ENCODE assay signal across 7 mouse cellular contexts in genomic region chr7:17024814-17025504, GRCm38 (mm10). TPM values are rescaled to one million over a fixed set of nuclear protein-coding genes. Genes with fewer than 3 reads are reported as not detected.
DNase-seq lines count a peak whose midpoint lies in the region.

No protein-coding gene starts in this region.

- H3K36me3 ChIP-seq in megakaryocyte, embryonic 14.5 days (replicated peaks; ENCODE audit: low read length) = peaks cover 52% of the 10 kb centered on the region

- peak; percentile 41 for DNase-seq in 3134 (ENCODE audit: extremely low read depth, insufficient read length, low spot score)
- DNase-seq in A20 (ENCODE audit: low read depth, low spot score) = peak; percentile 87
- peak; percentile 32 for DNase-seq in forelimb bud, embryonic 11.5 days (ENCODE audit: low read depth, low spot score)
- DNase-seq in kidney, postnatal 10 days = peak; percentile 72
- no peak for DNase-seq in embryo, embryonic 10.5 days (ENCODE audit: low spot score)
- no peak for DNase-seq in gastrocnemius, postnatal 25 days

- no peaks in the 10 kb centered on the region for H3K27me3 ChIP-seq in megakaryocyte, embryonic 14.5 days (replicated peaks)

- peaks cover 80% of the 10 kb centered on the region for H3K4me1 ChIP-seq in megakaryocyte, embryonic 14.5 days

- H3K9me3 ChIP-seq in megakaryocyte, embryonic 14.5 days = no peaks in the 10 kb centered on the region

- peak overlapping the region; percentile 98 for H3K4me3 ChIP-seq in megakaryocyte, embryonic 14.5 days (replicated peaks)

RNA-seq across cellular contexts. Expression of gene Ppp5c, which starts 2.8 kb away (rescaled TPM):
- polyA plus RNA-seq in megakaryocyte, embryonic 14.5 days (2012; ENCODE audit: insufficient read depth, low replicate concordance) = 55.6 and 70.0 TPM in 2 replicates
- total RNA-seq in gastrocnemius, postnatal 25 days (2021) = 10 to 100 TPM; 59.8 to 68.1 TPM

RNA-seq across cellular contexts. Expression of gene Ccdc8, which starts 32.5 kb away (rescaled TPM):
- polyA plus RNA-seq in megakaryocyte, embryonic 14.5 days (2012; ENCODE audit: insufficient read depth, low replicate concordance) = 2.9 and 5.3 TPM in 2 replicates
- total RNA-seq in gastrocnemius, postnatal 25 days (2021) = 1 to 10 TPM; 1.7 to 2.6 TPM

RNA-seq across cellular contexts. Expression of gene Hif3a, which starts 37.3 kb away (rescaled TPM):
- polyA plus RNA-seq in megakaryocyte, embryonic 14.5 days (2012; ENCODE audit: insufficient read depth, low replicate concordance) = 3.3 and 5.6 TPM in 2 replicates
- 1 to 10 TPM in 1 of 2 experiments, under 1 TPM in 1; 0.97 to 1.3 TPM for total RNA-seq in gastrocnemius, postnatal 25 days (2021)

RNA-seq across cellular contexts. Expression of gene Gm42372, which starts 42.1 kb away (rescaled TPM):
- polyA plus RNA-seq in megakaryocyte, embryonic 14.5 days (2012; ENCODE audit: insufficient read depth, low replicate concordance) = 0.06 and 1.4 TPM in 2 replicates
- not detected for total RNA-seq in gastrocnemius, postnatal 25 days (2021)

RNA-seq across cellular contexts. Expression of gene Psg16, which starts 48.9 kb away (rescaled TPM):
- not detected in 2 replicates for polyA plus RNA-seq in megakaryocyte, embryonic 14.5 days (2012; ENCODE audit: insufficient read depth, low replicate concordance)
- total RNA-seq in gastrocnemius, postnatal 25 days (2021) = under 1 TPM; 0.08 to 0.10 TPM

Comparison
In these comparisons a context has a peak if more than half of its experiments do, and no peak if none do; other contexts are left out.
1. DNase-seq: peak in 3134 (single experiment), A20 (single experiment), forelimb bud, embryonic 11.5 days (single experiment) and kidney, postnatal 10 days (single experiment); none in embryo, embryonic 10.5 days (single experiment) and gastrocnemius, postnatal 25 days (single experiment).